Mouse (Mus musculus) yolk sac, embryonic 10.5 days (tissue): Measurements from ENCODE around the gene Olfr1465.

ENCODE experiments used
- DNase-seq: peaks from one replicate; pipeline ENCODE4 v3.0.0-alpha.2; 2017; ENCODE audit warnings: low spot score

Gene Olfr1465

DNA sequence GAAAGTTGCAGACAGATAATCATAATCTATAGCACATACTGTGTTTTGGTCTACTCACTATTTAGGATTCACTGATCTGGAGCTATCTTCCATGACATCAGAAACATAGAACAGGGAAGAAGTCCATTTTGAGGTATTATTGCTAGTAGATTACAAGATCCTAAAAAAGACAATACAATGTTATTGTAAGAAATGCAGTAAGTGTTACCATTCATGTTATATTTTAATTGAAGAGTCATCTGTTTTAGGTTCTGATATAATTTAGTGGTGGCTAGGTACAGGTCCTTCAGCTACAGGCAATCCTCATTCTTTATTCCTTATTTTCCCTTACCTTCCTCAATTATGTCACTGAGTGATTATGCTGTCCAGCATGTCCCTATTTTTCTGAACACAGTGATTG, at the start of gene Olfr1465:
Gene Olfr1465 (minus strand): TSS at position 101 of the 400 bp plus-strand sequence.
- no peak for DNase-seq

DNA sequence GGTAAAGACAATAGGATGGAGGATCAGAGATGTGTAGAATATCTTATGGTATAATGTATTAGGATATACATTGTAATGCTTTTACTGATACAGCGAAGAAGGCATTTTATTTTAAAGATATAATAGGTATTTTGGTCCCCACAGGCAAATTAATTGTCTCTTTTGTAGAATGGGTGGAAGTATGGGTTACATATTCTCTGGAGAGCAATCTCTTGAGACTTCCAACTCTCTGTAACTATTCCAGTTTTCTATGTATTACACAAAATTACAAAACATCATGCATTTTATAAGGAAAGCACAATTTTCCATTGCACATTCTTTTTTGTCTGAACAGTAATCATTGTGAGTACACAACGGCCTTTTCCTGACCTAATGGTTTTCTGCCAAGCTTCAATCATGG, 46.6 kb upstream of the Olfr1465 start, which contains the start of gene Olfr1467:
Gene Olfr1467 (plus strand): TSS at position 301 of the 400 bp plus-strand sequence.
- DNase-seq, result no peak

DNA sequence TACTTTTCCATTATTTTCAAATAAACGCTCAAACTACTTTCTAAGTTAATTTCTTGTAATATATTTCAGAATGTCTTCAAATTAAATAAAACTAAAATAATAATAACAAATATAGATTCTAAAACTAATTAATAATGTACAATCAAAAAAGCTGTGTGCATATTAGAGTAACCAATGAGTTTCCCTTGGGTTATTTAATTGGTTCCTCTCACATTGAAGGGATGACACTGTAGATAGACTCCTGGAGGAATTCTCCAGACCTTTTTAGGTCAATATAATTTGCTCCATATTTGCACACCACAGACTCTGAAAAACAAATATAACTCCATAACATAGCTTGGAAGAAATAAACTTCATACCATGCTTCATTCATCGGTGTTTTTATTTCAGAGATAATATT, 23.2 kb upstream of the Olfr1465 start, which contains the start of gene Olfr1466:
Gene Olfr1466 (plus strand): TSS at position 301 of the 400 bp plus-strand sequence.
- DNase-seq, result no peak
